Mouse (Mus musculus) olfactory bulb, adult 2 months (tissue): ENCODE data around the gene Ptpru.

Source experiments
- CTCF ChIP-seq: fragments of 200-500 bp; IDR thresholded peaks from 2 replicates; pipeline ENCODE4 v1.5.1; 2012; ENCODE audit warnings: low read depth, mild to moderate bottlenecking, low read length, moderate library complexity; ENCODE audit not compliant: insufficient read depth
- POLR2A ChIP-seq: fragments of 200-500 bp; IDR thresholded peaks from 2 replicates; pipeline ENCODE4 v1.6.1; 2012; ENCODE audit warnings: mild to moderate bottlenecking, low read depth, low read length, moderate library complexity; ENCODE audit not compliant: insufficient read depth

- peak; percentile 26; the same call in 1 of the 2 replicates for TF ChIP-seq CTCF
- TF ChIP-seq POLR2A, result no peak
These were observed 12.3 kb downstream of the Ptpru start for GRCm38 (mm10) chr4:131825830-131826229.
